Mouse (Mus musculus) midbrain, embryonic 13.5 days (tissue): ENCODE data around the gene Rpl22l1. TPM values are rescaled to one million over a fixed set of nuclear protein-coding genes. Genes with fewer than 3 reads are reported as not detected.
"Not testable (repeated sequence)": the region's sequence is repeated elsewhere in the genome, so short reads cannot be mapped to it uniquely, and the experiment has no call there.

ENCODE experiments used
- ATAC-seq: fragments of 200-750 bp; cut with Nextera tagmentation; 2 replicates; pipeline ENCODE4 v1.8.0; 2017; ENCODE audit warnings: mild to moderate bottlenecking, moderate TSS enrichment, moderate library complexity
- H3K27ac ChIP-seq: fragments of 300-500 bp; sonication (generic); 2 replicates; pipeline ENCODE4 v1.5.1; 2015; ENCODE audit warnings: inconsistent platforms, mild to moderate bottlenecking, moderate library complexity
- H3K27me3 ChIP-seq: fragments of 300-500 bp; sonication (generic); 2 replicates; pipeline ENCODE4 v1.6.1; 2015; ENCODE audit warnings: mild to moderate bottlenecking, inconsistent platforms
- H3K36me3 ChIP-seq: fragments of 300-500 bp; sonication (generic); 2 replicates; pipeline ENCODE4 v1.6.1; 2015; ENCODE audit warnings: mild to moderate bottlenecking, inconsistent platforms
- H3K4me1 ChIP-seq: fragments of 300-500 bp; sonication (generic); replicated peaks from 2 replicates; pipeline ENCODE4 v1.6.1; 2015; ENCODE audit warnings: inconsistent platforms
- H3K4me2 ChIP-seq: fragments of 300-500 bp; sonication (generic); replicated peaks from 2 replicates; pipeline ENCODE4 v1.6.1; 2015; ENCODE audit warnings: moderate library complexity, mild to moderate bottlenecking, inconsistent platforms
- H3K4me3 ChIP-seq: fragments of 300-500 bp; sonication (generic); replicated peaks from 2 replicates; pipeline ENCODE4 v1.5.1; 2015; ENCODE audit warnings: mild to moderate bottlenecking, inconsistent platforms
- H3K9ac ChIP-seq: fragments of 300-500 bp; sonication (generic); replicated peaks from 2 replicates; pipeline ENCODE4 v1.6.1; 2015; ENCODE audit warnings: mild to moderate bottlenecking, inconsistent platforms
- H3K9me3 ChIP-seq: fragments of 300-500 bp; sonication (generic); 2 replicates; pipeline ENCODE4 v1.6.1; 2016; ENCODE audit warnings: mild to moderate bottlenecking, inconsistent platforms
- WGBS: fragments of 180-500 bp; shearing (Covaris S2); methylation state at CpG from one replicate; pipeline ENCODE4 v1.1.7; 2015; 5-methylcytosine and 5-hydroxymethylcytosine counted together
- polyA plus RNA-seq: library from polyadenylated mRNA; unstranded; fragments of >200 nt; fragmentation: Nextera tagmentation; extraction: Ambion mirVana; gene quantifications from 2 replicates; pipeline ENCODE4 v1.2.1, GENCODE M21; 2015

Gene Rpl22l1
- 233 and 254 TPM in 2 replicates for polyA plus RNA-seq

DNA sequence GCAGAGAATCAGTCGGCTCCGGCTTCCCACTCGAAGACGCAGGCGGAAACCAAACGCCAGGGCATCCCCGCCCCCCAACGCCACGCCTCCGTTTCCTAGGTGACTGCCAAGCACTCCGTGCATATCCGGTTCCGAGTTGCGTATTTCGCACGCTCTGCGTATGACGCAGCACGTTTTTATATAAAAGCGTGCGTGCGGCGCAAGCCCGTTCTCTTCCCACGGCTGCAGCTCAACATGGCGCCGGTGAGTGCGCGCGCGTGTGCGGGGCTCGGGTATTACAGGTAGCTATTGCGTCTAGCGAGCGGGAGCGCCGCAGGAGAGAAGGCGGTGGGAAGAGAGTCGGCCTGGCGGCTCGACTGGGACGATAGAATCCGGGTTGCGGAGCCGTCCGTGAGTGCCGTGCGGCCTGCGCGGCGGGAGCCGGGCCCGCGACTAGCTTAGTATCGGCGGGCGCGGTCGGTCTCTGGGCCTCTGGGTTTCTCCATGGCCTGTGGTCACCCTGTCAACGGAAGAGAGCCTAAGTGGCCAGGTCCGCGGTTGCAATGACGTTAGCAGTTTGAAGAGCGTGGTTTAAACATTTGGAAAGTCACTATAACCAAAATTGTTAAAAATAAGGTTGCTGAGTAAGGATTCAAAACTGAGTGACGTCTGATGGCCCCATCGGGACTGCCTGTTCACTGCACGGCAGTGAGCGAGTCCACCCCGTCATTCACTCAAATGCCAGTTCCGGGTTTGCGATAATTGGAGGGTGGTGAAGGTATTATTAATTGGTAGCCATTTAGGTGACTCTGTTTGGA lies at the start of gene Rpl22l1:
Rpl22l1 (plus strand) TSS at position 136 of the 797 bp plus-strand sequence.
- WGBS = under 1% methylated on average over 72 of the region's 72 CpGs
- Histone ChIP-seq H3K27me3 (no peaks in the 10 kb centered on the region), H3K9me3 (no peaks in the 10 kb centered on the region), H3K9ac (peak within 1 kb of the TSS; percentile 92), H3K4me2 (peak within 1 kb of the TSS; percentile 75), H3K4me1 (peaks cover 15% of the 10 kb centered on the region), H3K36me3 (peaks cover 20% of the 10 kb centered on the region), H3K27ac (peak within 1 kb of the TSS; percentile 79), H3K4me3 (peak within 1 kb of the TSS; percentile 79)
- ATAC-seq = peak; percentile 99

- ATAC-seq = peak; percentile 71
- Histone ChIP-seq H3K9ac (no peak overlapping the region), H3K9me3 (no peaks in the 10 kb centered on the region), H3K4me1 (0 out of 2 replicates have a peak, but pooled peaks cover 5% of the 10 kb centered on the region), H3K27me3 (no peaks in the 10 kb centered on the region), H3K4me3 (no peak overlapping the region), H3K4me2 (no peak overlapping the region), H3K36me3 (no peaks in the 10 kb centered on the region), H3K27ac (no peak overlapping the region)
- WGBS = 69% methylated on average over 7 of the region's 7 CpGs
Measured at GRCm38 (mm10) chr3:28755477-28755876, 49.8 kb upstream of the Rpl22l1 start.

GRCm38 (mm10) chr3:28761225-28761789 lies 43.9 kb upstream of the Rpl22l1 start:
- no peak for ATAC-seq
- no peaks in the 10 kb centered on the region for H3K36me3 ChIP-seq
- H3K9me3 ChIP-seq = no peaks in the 10 kb centered on the region
- H3K4me1 ChIP-seq = no peaks in the 10 kb centered on the region
- no peak overlapping the region for H3K27ac ChIP-seq
- H3K27me3 ChIP-seq = no peaks in the 10 kb centered on the region
- H3K4me2 ChIP-seq = no peak overlapping the region
- 83% methylated on average over 8 of the region's 8 CpGs for WGBS
- H3K4me3 ChIP-seq = no peak overlapping the region
- H3K9ac ChIP-seq = no peak overlapping the region

DNA sequence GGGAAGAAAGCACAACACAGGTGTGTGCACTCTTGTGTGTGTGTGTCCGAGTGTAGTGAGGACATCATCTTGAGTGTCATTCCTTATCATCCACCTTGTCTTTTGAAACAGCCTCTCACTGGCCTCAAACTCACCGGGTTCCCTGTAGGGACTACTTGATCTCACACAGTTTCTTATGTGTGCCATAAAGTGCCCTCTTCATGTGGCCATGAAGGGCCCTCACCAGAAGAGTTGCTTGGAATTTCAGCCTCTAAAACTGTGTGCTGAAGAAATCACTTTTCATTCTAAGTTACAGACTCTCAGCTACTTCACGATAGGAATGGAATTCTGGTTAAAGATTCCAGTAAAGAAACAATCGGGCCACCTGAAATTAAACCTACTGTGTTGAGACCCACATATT lies 38.3 kb upstream of the Rpl22l1 start:
- no peak overlapping the region for H3K4me3 ChIP-seq

DNA sequence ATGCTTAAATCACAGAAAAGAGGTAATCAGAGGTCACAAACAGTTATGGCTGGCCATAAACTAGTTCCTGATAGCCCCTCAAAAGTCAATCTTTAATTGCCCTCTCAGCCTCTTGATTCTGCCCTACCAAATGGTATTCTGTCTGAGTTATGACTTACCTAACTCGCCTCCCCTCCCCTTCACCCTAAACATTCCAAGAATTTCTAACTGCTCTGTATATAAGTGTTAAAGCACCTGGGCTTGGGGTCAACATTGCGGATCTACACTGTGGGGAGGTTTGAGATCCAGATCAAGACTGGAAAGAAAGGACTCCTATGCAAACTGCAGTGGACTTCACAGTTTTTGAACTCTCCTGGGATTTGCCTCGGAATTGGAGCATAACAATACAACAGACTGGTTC lies 37.0 kb upstream of the Rpl22l1 start:
- no peak overlapping the region for H3K4me3 ChIP-seq
- WGBS = 84% methylated on average over 3 of the region's 3 CpGs
- H3K4me1 ChIP-seq = no peaks in the 10 kb centered on the region
- H3K9me3 ChIP-seq = no peaks in the 10 kb centered on the region
- ATAC-seq = no peak
- no peaks in the 10 kb centered on the region for H3K36me3 ChIP-seq
- H3K27me3 ChIP-seq = no peaks in the 10 kb centered on the region
- H3K27ac ChIP-seq = no peak overlapping the region
- H3K9ac ChIP-seq = no peak overlapping the region
- no peak overlapping the region for H3K4me2 ChIP-seq

More for the DNA sequence above, 38.3 kb upstream of the Rpl22l1 start:
- no peak overlapping the region for H3K4me2 ChIP-seq
- no peaks in the 10 kb centered on the region for H3K36me3 ChIP-seq
- no peaks in the 10 kb centered on the region for H3K9me3 ChIP-seq
- no peak overlapping the region for H3K9ac ChIP-seq
- no peak for ATAC-seq
- no peak overlapping the region for H3K27ac ChIP-seq
- H3K4me1 ChIP-seq = no peaks in the 10 kb centered on the region
- 93% methylated on average over 4 of the region's 4 CpGs for whole genome bisulfite sequencing
- H3K27me3 ChIP-seq = no peaks in the 10 kb centered on the region

DNA sequence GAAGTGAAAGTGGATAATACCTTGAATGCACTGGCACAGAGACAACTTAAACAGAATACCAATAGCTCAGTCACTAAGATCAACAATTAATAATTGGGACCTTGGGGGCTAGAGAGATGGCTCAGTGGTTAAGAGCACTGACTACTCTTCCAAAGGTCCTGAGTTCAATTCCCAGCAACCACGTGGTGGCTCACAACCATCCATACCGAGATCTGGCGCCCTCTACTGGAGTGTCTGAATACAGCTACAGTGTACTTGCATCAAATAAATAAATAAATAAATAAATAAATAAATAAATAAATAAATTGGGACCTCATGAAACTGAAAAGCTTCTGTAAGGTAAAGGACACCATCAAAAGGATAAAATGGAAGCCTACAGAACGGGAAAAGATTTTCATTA lies 32.3 kb upstream of the Rpl22l1 start:
- not testable (repeated sequence) for H3K4me2 ChIP-seq, H3K9ac ChIP-seq, H3K4me3 ChIP-seq, H3K9me3 ChIP-seq, H3K4me1 ChIP-seq, H3K27me3 ChIP-seq, H3K27ac ChIP-seq, H3K36me3 ChIP-seq, ATAC-seq
- 65% methylated on average over 4 of the region's 4 CpGs for WGBS

GRCm38 (mm10) chr3:28775361-28775760 lies 29.9 kb upstream of the Rpl22l1 start:
- Histone ChIP-seq H3K4me2 (no peak overlapping the region), H3K4me3 (no peak overlapping the region), H3K36me3 (no peaks in the 10 kb centered on the region), H3K27ac (no peak overlapping the region), H3K9ac (no peak overlapping the region), H3K9me3 (no peaks in the 10 kb centered on the region), H3K4me1 (no peaks in the 10 kb centered on the region), H3K27me3 (0 out of 2 replicates have a peak, but pooled peaks cover 8% of the 10 kb centered on the region)
- WGBS = 89% methylated on average over 7 of the region's 7 CpGs
- ATAC-seq = no peak

DNA sequence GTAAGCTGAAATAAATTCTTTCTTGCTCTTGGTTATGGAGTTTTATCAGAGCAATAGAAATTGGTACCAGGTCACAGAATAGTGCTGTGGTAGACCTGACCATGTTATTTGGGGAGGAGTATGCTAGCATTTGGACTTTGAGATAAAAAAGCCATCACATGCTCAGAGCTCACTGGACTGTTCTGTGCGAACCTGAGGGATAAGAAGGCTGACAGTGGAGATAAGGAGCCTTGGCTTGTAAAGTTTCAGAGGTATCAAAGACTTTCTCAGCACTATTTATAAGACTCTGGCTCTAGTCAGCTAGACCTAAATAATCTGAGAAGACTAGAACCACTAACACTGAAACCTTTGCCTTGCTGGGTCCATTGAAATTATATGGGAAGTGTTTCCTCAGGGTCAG lies 29.3 kb upstream of the Rpl22l1 start:
- 95% methylated on average over 1 of the region's 1 CpGs for WGBS
- 0 out of 2 replicates have a peak, but pooled peaks cover 12% of the 10 kb centered on the region for H3K27me3 ChIP-seq
- no peak overlapping the region for H3K4me3 ChIP-seq
- H3K9me3 ChIP-seq = no peaks in the 10 kb centered on the region
- no peak for ATAC-seq
- no peak overlapping the region for H3K27ac ChIP-seq
- peaks cover 3% of the 10 kb centered on the region; the same call in 1 of the 2 replicates for H3K4me1 ChIP-seq
- H3K9ac ChIP-seq = no peak overlapping the region
- H3K4me2 ChIP-seq = no peak overlapping the region
- no peaks in the 10 kb centered on the region for H3K36me3 ChIP-seq

DNA sequence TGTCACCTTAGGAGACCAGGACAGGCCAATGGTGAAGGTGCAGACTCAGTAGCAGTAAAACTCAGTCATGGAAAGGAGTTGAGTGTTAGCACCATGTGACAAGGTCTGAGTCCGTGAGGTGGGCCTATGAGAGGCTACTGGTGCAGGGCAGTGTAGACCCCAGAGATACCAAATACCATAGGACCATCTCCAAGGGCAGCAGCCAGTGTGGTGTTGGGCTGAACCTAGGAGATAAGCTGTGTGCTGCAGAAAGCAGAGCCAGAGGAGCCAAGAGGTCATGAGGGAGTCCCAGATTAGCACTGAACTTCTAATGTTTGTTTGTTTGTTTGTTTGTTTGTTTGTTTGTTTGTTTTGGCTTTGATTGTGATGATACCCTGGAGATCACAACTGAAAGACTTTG lies 28.7 kb upstream of the Rpl22l1 start:
- H3K27ac ChIP-seq = no peak overlapping the region
- no peak overlapping the region for H3K9ac ChIP-seq
- ATAC-seq = no peak
- no peaks in the 10 kb centered on the region for H3K9me3 ChIP-seq
- 80% methylated on average over 1 of the region's 1 CpGs for WGBS
- H3K4me1 ChIP-seq = peaks cover 3% of the 10 kb centered on the region; the same call in 1 of the 2 replicates
- no peaks in the 10 kb centered on the region for H3K36me3 ChIP-seq
- no peak overlapping the region for H3K4me2 ChIP-seq
- H3K4me3 ChIP-seq = no peak overlapping the region
- 0 out of 2 replicates have a peak, but pooled peaks cover 12% of the 10 kb centered on the region for H3K27me3 ChIP-seq

DNA sequence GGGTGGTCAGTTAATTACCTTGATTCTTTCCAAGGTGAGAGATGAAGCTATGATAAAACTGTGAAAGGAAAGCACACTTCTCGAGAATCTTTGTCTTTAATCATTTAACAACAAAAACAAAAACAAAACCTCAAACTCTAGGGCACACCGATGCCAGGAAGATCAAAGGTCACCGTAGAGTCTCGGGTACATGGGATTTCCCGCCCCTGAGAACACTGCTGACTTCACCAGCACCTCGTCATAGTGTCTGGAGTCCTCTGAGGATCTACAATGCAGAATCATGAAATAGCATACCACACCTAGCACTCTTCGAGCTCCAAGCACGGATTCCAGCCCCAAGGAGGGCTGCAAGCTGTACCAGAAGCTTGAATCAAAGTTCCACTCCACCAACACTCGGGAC lies 24.7 kb upstream of the Rpl22l1 start:
- Histone ChIP-seq H3K36me3 (no peaks in the 10 kb centered on the region), H3K4me3 (peak overlapping the region; percentile 73), H3K4me1 (peaks cover 19% of the 10 kb centered on the region), H3K27me3 (peaks cover 15% of the 10 kb centered on the region; the same call in 1 of the 2 replicates), H3K9ac (no peak overlapping the region), H3K4me2 (peak overlapping the region; percentile 92), H3K9me3 (no peaks in the 10 kb centered on the region), H3K27ac (no peak overlapping the region)
- WGBS = 81% methylated on average over 9 of the region's 9 CpGs
- peak; percentile 35 for ATAC-seq

DNA sequence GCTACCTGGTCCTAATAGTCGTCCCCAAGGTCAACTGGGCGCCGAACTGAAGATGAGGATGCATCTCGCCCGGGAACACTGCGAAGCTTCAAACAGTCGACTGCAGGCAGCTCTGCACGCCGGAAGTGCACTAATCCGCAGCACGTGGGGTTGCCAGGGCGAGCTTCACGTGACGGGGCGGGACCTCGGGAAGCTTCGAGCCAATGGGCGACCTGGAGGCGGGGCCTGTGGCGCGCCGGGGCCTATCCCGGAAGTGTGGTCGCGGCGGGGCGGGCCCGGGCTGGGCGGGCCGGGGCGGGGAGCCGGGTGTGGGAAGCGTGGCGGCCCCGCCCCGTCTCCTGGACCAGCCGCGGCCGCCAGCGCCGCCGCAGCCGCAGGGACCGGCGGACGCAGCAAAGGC lies 24.2 kb upstream of the Rpl22l1 start, which contains the start of gene Eif5a2:
Eif5a2 (plus strand) TSS at position 283 of the 400 bp plus-strand sequence.
- peak within 1 kb of the TSS; percentile 73 for H3K4me3 ChIP-seq
- H3K4me1 ChIP-seq = peaks cover 19% of the 10 kb centered on the region
- no peaks in the 10 kb centered on the region for H3K36me3 ChIP-seq
- peak; percentile 99 for ATAC-seq
- peaks cover 15% of the 10 kb centered on the region; the same call in 1 of the 2 replicates for H3K27me3 ChIP-seq
- 1% methylated on average over 45 of the region's 46 CpGs for WGBS
- peak within 1 kb of the TSS; percentile 92 for H3K4me2 ChIP-seq
- H3K27ac ChIP-seq = no peak within 1 kb of the TSS
- no peaks in the 10 kb centered on the region for H3K9me3 ChIP-seq
- peak within 1 kb of the TSS; percentile 80 for H3K9ac ChIP-seq

- ATAC-seq = no peak
- Histone ChIP-seq H3K27ac (no peak overlapping the region), H3K27me3 (peaks cover 15% of the 10 kb centered on the region; the same call in 1 of the 2 replicates), H3K4me3 (peak overlapping the region; percentile 73), H3K9ac (peak overlapping the region; percentile 80), H3K4me2 (peak overlapping the region; percentile 92), H3K36me3 (no peaks in the 10 kb centered on the region), H3K4me1 (peaks cover 19% of the 10 kb centered on the region), H3K9me3 (no peaks in the 10 kb centered on the region)
- WGBS = under 1% methylated on average over 36 of the region's 41 CpGs
Measured at GRCm38 (mm10) chr3:28781422-28781821, 23.8 kb upstream of the Rpl22l1 start.
